Mouse (Mus musculus) liver, adult 2 months (tissue): ENCODE data around the gene Mtx1.

Source experiments
- CTCF ChIP-seq: fragments of 200-500 bp; IDR thresholded peaks from 2 replicates; pipeline ENCODE4 v1.5.1; 2011; ENCODE audit warnings: low read depth, low read length, control low read depth
- POLR2A ChIP-seq: fragments of 200-500 bp; IDR thresholded peaks from 2 replicates; pipeline ENCODE4 v1.6.1; 2011; ENCODE audit warnings: low read length, control low read depth; ENCODE audit not compliant: insufficient read depth; ENCODE audit errors: extremely low read depth

DNA sequence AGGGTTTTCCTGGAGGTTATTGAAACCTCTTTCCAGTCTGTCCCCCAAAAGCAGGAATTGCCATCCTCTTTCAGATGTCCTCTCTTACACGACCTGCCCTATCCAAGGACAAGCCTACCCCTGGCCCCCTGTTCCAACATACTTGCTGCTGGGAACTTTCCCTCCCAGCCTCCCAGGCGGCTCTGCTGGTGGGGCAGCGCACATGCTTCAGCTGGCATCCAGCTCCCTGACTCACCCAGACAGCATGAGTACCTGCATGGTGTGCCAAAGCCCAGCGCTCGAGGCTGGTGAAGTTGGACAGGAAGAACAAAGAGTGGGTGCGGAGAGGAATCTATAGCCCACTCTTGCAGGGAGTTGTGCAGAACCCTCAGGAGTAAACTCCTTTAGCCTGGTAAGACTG, 44.0 kb upstream of the Mtx1 start:
- no peak for TF ChIP-seq CTCF
- TF ChIP-seq POLR2A = no peak
